Mouse (Mus musculus) kidney, postnatal 4 days (tissue): ENCODE data around the gene Mdga2.
A peak's percentile ranks its signal among the peaks of the same experiment; 100 is the strongest.

Experiments
- DNase-seq, 2 experiments: peaks; one replicate each; pipeline ENCODE4 v3.0.0; 2021; ENCODE audit warnings: mixed read lengths in 2 of 2

The Mdga2 gene

GRCm38 (mm10) chr12:67222221-67223025 lies at the start of gene Mdga2:
TSS of gene Mdga2 (minus strand) at chr12:67222549.
- peak; percentile 34 to 49 for DNase-seq

GRCm38 (mm10) chr12:67267409-67267808 lies 45.1 kb upstream of the Mdga2 start:
- DNase-seq = peak; percentile 10 to 13

- DNase-seq = no peak
Observed at GRCm38 (mm10) chr12:67223530-67223929, 1.2 kb upstream of the Mdga2 start.

- DNase-seq = peak; percentile 43 to 53
Observed at GRCm38 (mm10) chr12:67221329-67222220, 774 bp downstream of the Mdga2 start.

- peak; percentile 33 to 40 for DNase-seq
Observed at GRCm38 (mm10) chr12:67220641-67221231, 1.6 kb downstream of the Mdga2 start.

GRCm38 (mm10) chr12:67220041-67220440 lies 2.3 kb downstream of the Mdga2 start:
- peak in 1 of 2 experiments; percentile 2 for DNase-seq

GRCm38 (mm10) chr12:67219564-67219963 lies 2.8 kb downstream of the Mdga2 start:
- DNase-seq = peak in 1 of 2 experiments; percentile 2

- no peak for DNase-seq
Observed at GRCm38 (mm10) chr12:67212801-67213200, 9.5 kb downstream of the Mdga2 start.

GRCm38 (mm10) chr12:67178155-67178554 lies 44.2 kb downstream of the Mdga2 start:
- DNase-seq = no peak

GRCm38 (mm10) chr12:67156569-67157237 lies 65.6 kb downstream of the Mdga2 start:
- no peak for DNase-seq

- no peak for DNase-seq
Observed at GRCm38 (mm10) chr12:67153077-67153476, 69.3 kb downstream of the Mdga2 start.

GRCm38 (mm10) chr12:67141605-67142004 lies 80.7 kb downstream of the Mdga2 start:
- DNase-seq = no peak

GRCm38 (mm10) chr12:67140131-67140530 lies 82.2 kb downstream of the Mdga2 start:
- DNase-seq = no peak

GRCm38 (mm10) chr12:67127457-67127856 lies 94.9 kb downstream of the Mdga2 start:
- DNase-seq = no peak

GRCm38 (mm10) chr12:67123874-67124273 lies 98.5 kb downstream of the Mdga2 start:
- no peak for DNase-seq

GRCm38 (mm10) chr12:67118652-67119515 lies 103.5 kb downstream of the Mdga2 start:
- no peak for DNase-seq

- no peak for DNase-seq
Observed at GRCm38 (mm10) chr12:67104171-67104570, 118.2 kb downstream of the Mdga2 start.

GRCm38 (mm10) chr12:67094414-67094813 lies 127.9 kb downstream of the Mdga2 start:
- no peak for DNase-seq

- no peak for DNase-seq
Observed at GRCm38 (mm10) chr12:67090420-67090965, 131.9 kb downstream of the Mdga2 start.

- DNase-seq = peak; percentile 8 to 55
Observed at GRCm38 (mm10) chr12:67059136-67060014, 163.0 kb downstream of the Mdga2 start.
